Mouse (Mus musculus) adrenal gland, postnatal 14 days (tissue): Measurements from ENCODE around the gene Pvrig. TPM values are rescaled to one million over a fixed set of nuclear protein-coding genes. Genes with fewer than 3 reads are reported as not detected.
"Not testable (repeated sequence)": the region's sequence is repeated elsewhere in the genome, so short reads cannot be mapped to it uniquely, and the experiment has no call there.

Experiments used
- DNase-seq: peaks from one replicate; pipeline ENCODE4 v3.0.0; 2021; ENCODE audit warnings: mixed read lengths
- long read RNA-seq, 2 experiments: library from polyadenylated mRNA; stranded (forward); transcript quantifications; one replicate each; pipeline ENCODE4 v2.0.0; 2021
- total RNA-seq: library from RNA; stranded (reverse); gene quantifications from 2 replicates; pipeline ENCODE4 v1.2.3, GENCODE M21; 2021

The Pvrig gene
- total RNA-seq, result 0.33 TPM in 1 of 2 replicates, not detected in the other
- long read RNA-seq, experiment 1, result 0 reads
- long read RNA-seq, experiment 2, result 0 reads

DNA sequence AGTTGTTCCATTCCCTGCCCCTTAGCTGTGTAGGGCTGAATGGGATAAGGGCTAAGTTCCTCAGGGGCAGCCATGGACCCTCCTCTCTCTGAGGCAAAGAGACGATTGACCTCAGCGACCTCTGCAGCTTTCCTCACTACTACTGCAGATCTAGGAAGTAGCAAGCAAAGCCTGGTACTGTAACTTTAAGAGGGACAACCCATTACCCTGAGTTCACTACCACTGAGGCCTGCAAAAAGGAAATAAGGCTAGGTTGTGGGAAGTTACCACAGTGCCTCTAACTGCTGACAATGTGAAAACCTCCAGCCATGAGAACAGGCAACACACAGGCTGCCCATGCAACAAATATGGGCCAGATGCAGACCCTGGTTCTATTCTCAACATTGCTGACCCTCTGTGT lies at the start of gene Pvrig:
Gene Pvrig, plus strand, starts transcription at position 301 of the 400 bp plus-strand sequence.
- DNase-seq, result no peak

DNA sequence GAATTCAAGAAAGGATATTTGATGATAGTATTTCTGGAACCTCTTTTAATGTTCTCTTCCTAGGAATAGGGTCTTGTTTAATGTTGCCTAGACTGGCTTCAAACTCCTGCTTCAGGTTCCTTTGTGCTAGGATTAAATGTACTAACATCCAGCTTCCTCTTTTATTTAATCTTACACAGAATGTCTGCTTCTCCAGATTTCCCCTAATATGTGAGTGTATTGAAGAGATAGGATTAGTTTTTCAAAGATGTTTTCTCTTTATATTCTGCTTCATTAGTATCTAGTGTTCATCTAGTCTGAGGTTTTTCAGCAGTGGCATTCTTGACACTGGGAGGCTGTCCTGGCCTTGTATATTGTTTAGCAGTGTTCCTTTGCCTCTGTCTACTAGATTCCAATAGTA lies 47.6 kb upstream of the Pvrig start:
- no peak for DNase-seq

DNA sequence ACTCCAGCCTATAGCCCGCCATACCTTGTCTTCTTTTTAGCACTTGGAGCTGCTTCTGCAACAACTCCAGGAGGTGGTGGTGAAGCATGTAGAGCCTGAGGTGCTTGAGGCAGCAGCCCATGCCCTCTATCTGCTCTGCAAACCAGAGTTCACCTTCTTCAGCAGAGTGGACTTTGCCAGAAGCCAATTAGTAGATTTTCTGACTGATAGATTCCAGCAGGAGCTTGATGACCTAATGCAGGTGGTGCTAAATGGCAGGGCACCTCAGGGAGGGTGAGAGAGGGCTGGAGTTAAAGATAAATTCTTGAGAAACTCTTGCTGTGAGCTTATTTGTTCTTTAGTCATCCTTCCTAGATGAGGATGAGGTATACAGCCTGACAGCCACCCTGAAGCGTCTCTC lies 42.1 kb upstream of the Pvrig start:
- no peak for DNase-seq

DNA sequence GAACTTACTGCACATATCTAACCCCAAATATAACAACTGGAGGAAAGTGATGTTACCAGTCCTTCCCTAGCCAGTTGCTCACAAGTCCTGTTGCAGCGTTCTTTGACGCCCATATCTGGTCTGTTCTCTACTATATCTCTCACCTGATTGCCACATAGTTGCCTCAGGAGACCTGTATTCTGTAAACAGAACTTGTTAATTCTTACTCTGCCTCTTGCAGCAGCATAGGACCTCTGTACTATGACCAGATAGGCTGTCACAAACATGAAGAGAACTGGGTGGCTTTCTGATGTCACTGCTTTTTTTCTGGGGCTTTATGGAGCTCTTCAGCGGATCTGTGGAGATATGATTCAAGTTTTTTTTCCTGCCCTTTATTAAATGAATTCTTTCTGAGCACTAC lies 29.0 kb upstream of the Pvrig start:
- DNase-seq, result no peak

DNA sequence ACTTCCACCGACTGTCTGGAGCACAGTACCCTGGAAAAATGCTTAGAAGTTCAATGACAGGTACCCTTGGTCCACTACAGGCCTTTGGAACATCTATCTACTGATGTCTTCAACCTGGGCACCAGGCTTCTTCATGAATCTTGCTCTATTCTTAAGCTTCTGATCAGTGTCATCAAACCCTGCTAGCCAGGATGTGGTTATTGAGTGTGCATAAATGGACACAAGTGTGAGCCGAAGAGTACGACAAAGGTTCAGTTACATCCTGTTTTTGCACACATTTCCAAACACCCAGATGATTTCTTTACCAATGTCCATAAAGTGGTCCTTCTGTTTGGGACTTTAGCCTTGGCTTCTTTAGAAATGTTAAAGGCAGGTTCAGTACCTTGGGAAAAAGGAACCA lies 1.5 kb downstream of the Pvrig start:
- no peak for DNase-seq

DNA sequence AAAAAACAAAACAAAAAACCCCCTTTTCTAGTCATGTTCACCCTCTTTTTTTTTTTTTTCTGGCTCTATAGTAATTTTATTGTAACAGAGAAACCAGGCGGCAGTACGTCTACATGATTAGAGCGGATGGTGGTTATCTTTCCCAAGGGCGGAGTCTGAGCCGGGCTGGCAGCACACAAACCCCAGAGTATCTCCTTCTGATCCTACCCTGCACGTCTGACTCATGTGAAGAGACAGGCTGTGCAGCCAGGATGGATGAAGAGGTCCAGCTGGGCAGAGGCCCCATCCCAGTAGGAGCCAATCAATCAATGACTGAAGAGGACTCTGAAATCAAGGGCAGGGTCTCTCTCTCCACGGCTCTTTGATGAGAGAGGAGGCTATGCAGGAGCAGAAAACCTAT lies 21.4 kb downstream of the Pvrig start:
- DNase-seq, result not testable (repeated sequence)

DNA sequence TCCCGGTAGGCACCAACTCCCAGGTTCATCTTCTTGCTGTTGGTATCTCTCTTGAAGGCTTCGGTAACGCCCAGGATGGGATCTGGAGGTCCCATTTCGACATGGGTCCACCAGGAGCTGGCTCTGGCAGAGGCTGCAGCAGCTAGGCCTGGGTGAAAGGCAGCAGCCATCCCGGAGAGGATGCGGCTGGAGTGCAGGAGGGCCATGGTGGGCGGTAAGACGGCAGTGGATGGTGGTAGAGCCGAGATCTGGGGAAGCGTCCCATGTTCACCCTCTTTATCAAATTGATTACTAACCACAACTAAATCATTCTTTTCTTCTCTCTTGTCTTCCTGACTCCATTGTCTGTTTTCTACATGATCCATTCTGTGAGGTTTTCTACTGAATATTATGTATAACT lies 23.6 kb downstream of the Pvrig start:
- DNase-seq, result not testable (repeated sequence)

Other genes starting within 250 kb of the Pvrig start
- gene Zscan21, start 225.1 kb upstream of the Pvrig start, total RNA-seq, result 16.7 and 17.2 TPM in 2 replicates
- 12.5 and 15.4 TPM in 2 replicates for gene Zfp113, start 186.2 kb upstream of the Pvrig start, total RNA-seq
- gene Cops6, start 180.9 kb upstream of the Pvrig start, total RNA-seq, result 149 and 153 TPM in 2 replicates
- 21.4 and 24.2 TPM in 2 replicates for gene Ap4m1, start 170.0 kb upstream of the Pvrig start, total RNA-seq
- 50.3 and 52.2 TPM in 2 replicates for gene Mcm7, start 169.5 kb upstream of the Pvrig start, total RNA-seq
- 35.2 and 35.5 TPM in 2 replicates for gene Taf6, start 154.5 kb upstream of the Pvrig start, total RNA-seq
- gene Cnpy4, start 154.5 kb upstream of the Pvrig start, total RNA-seq, result 20.8 and 22.3 TPM in 2 replicates
- gene Mblac1, start 147.6 kb upstream of the Pvrig start, total RNA-seq, result 7.0 and 8.9 TPM in 2 replicates
- 0.23 and 0.26 TPM in 2 replicates for gene Nxpe5, start 116.1 kb upstream of the Pvrig start, total RNA-seq
- gene Lamtor4, start 86.5 kb upstream of the Pvrig start, total RNA-seq, result 70.3 and 74.7 TPM in 2 replicates
- gene BC037034, start 77.9 kb upstream of the Pvrig start, total RNA-seq, result 18.2 and 25.6 TPM in 2 replicates
- 0.19 TPM in 1 of 2 replicates, not detected in the other for gene Gal3st4, start 69.1 kb upstream of the Pvrig start, total RNA-seq
- gene Gm43720, start 62.0 kb upstream of the Pvrig start, total RNA-seq, result not detected in 2 replicates
- 1.1 and 1.3 TPM in 2 replicates for gene Gpc2, start 62.0 kb upstream of the Pvrig start, total RNA-seq
- gene Stag3, start 61.7 kb upstream of the Pvrig start, total RNA-seq, result 0.15 and 0.56 TPM in 2 replicates
- 9.6 and 10.6 TPM in 2 replicates for gene Zfp157, start 99.5 kb downstream of the Pvrig start, total RNA-seq
- gene 1700123K08Rik, start 222.8 kb downstream of the Pvrig start, total RNA-seq, result not detected in 2 replicates